Mouse (Mus musculus) kidney, embryonic 15.5 days (tissue): Measurements from ENCODE around the gene P3h1. TPM values are rescaled to one million over a fixed set of nuclear protein-coding genes. Genes with fewer than 3 reads are reported as not detected.

Experiments used
- ATAC-seq: fragments of 200-750 bp; cut with Nextera tagmentation; replicated peaks from 2 replicates; pipeline ENCODE4 v1.8.0; 2017; ENCODE audit warnings: moderate TSS enrichment; ENCODE audit not compliant: low FRiP score
- H3K27ac ChIP-seq: fragments of 300-500 bp; sonication (generic); 2 replicates; pipeline ENCODE4 v1.5.1; 2015; ENCODE audit warnings: mild to moderate bottlenecking, inconsistent platforms
- H3K27me3 ChIP-seq: fragments of 300-500 bp; sonication (generic); 2 replicates; pipeline ENCODE4 v1.6.1; 2015; ENCODE audit warnings: inconsistent platforms
- H3K36me3 ChIP-seq: fragments of 300-500 bp; sonication (generic); 2 replicates; pipeline ENCODE4 v1.6.1; 2015; ENCODE audit warnings: inconsistent platforms
- H3K4me1 ChIP-seq: fragments of 300-500 bp; sonication (generic); 2 replicates; pipeline ENCODE4 v1.6.1; 2015; ENCODE audit warnings: inconsistent platforms
- H3K4me2 ChIP-seq: fragments of 300-500 bp; sonication (generic); 2 replicates; pipeline ENCODE4 v1.6.1; 2015; ENCODE audit warnings: moderate library complexity, mild to moderate bottlenecking, inconsistent platforms
- H3K4me3 ChIP-seq: fragments of 300-500 bp; sonication (generic); replicated peaks from 2 replicates; pipeline ENCODE4 v1.5.1; 2015; ENCODE audit warnings: mild to moderate bottlenecking, inconsistent platforms
- H3K9ac ChIP-seq: fragments of 300-500 bp; sonication (generic); 2 replicates; pipeline ENCODE4 v1.6.1; 2015; ENCODE audit warnings: mild to moderate bottlenecking, inconsistent platforms
- H3K9me3 ChIP-seq: fragments of 300-500 bp; sonication (generic); replicated peaks from 2 replicates; pipeline ENCODE4 v1.6.1; 2016; ENCODE audit warnings: inconsistent platforms
- WGBS: fragments of 180-500 bp; shearing (Covaris S2); methylation state at CpG from one replicate; pipeline ENCODE4 v1.1.7; 2015; ENCODE audit warnings: mixed read lengths; 5-methylcytosine and 5-hydroxymethylcytosine counted together
- polyA plus RNA-seq: library from polyadenylated mRNA; unstranded; fragments of >200 nt; fragmentation: Nextera tagmentation; extraction: Ambion mirVana; gene quantifications from 2 replicates; pipeline ENCODE4 v1.2.1, GENCODE M21; 2015

Gene P3h1
- polyA plus RNA-seq, 1 experiment from 2014 or later = 37.7 TPM

- no peak for ATAC-seq
- no peaks in the 10 kb centered on the region for H3K9me3 ChIP-seq
- no peak overlapping the region for H3K9ac ChIP-seq
- peaks cover 16% of the 10 kb centered on the region for H3K4me1 ChIP-seq
- H3K4me2 ChIP-seq = no peak overlapping the region
- no peak overlapping the region for H3K27ac ChIP-seq
- H3K4me3 ChIP-seq = no peak overlapping the region
- 87% methylated on average over 6 of the region's 6 CpGs for WGBS
- no peaks in the 10 kb centered on the region for H3K27me3 ChIP-seq
- H3K36me3 ChIP-seq = peaks cover 30% of the 10 kb centered on the region
Measured at GRCm38 (mm10) chr4:119198105-119198504, 34.6 kb upstream of the P3h1 start.

- H3K9me3 ChIP-seq = no peaks in the 10 kb centered on the region
- H3K4me3 ChIP-seq = no peak overlapping the region
- 17% methylated on average over 8 of the region's 8 CpGs for WGBS
- H3K27ac ChIP-seq = no peak overlapping the region
- H3K4me1 ChIP-seq = no peaks in the 10 kb centered on the region
- 0 out of 2 replicates have a peak, but pooled peaks have one; percentile 36 for ATAC-seq
- H3K36me3 ChIP-seq = peaks cover 18% of the 10 kb centered on the region
- H3K27me3 ChIP-seq = no peaks in the 10 kb centered on the region
- H3K4me2 ChIP-seq = no peak overlapping the region
- H3K9ac ChIP-seq = no peak overlapping the region
Measured at GRCm38 (mm10) chr4:119204672-119205071, 28.0 kb upstream of the P3h1 start.

GRCm38 (mm10) chr4:119216667-119217066 is 16.0 kb upstream of the P3h1 start:
- Histone ChIP-seq H3K4me3 (no peak overlapping the region), H3K4me1 (peaks cover 14% of the 10 kb centered on the region), H3K27ac (no peak overlapping the region), H3K9me3 (no peaks in the 10 kb centered on the region), H3K27me3 (no peaks in the 10 kb centered on the region), H3K9ac (no peak overlapping the region), H3K4me2 (no peak overlapping the region), H3K36me3 (no peaks in the 10 kb centered on the region)
- ATAC-seq = no peak
- 67% methylated on average over 8 of the region's 8 CpGs for WGBS

- no peak within 1 kb of the TSS for H3K27ac ChIP-seq
- H3K9me3 ChIP-seq = no peaks in the 10 kb centered on the region
- peaks cover 14% of the 10 kb centered on the region for H3K4me1 ChIP-seq
- no peak within 1 kb of the TSS for H3K9ac ChIP-seq
- WGBS = 14% methylated on average over 11 of the region's 11 CpGs
- H3K36me3 ChIP-seq = no peaks in the 10 kb centered on the region
- no peak within 1 kb of the TSS for H3K4me2 ChIP-seq
- no peaks in the 10 kb centered on the region for H3K27me3 ChIP-seq
- no peak within 1 kb of the TSS for H3K4me3 ChIP-seq
- ATAC-seq = peak; percentile 59; the same call in 1 of the 2 replicates
Measured at GRCm38 (mm10) chr4:119218169-119218568, 14.5 kb upstream of the P3h1 start, which contains the start of gene Tmem269. TSS of gene Tmem269 (minus strand) at chr4:119218217.

GRCm38 (mm10) chr4:119223696-119224095 is 9.0 kb upstream of the P3h1 start:
- Histone ChIP-seq H3K4me2 (no peak overlapping the region), H3K27me3 (no peaks in the 10 kb centered on the region), H3K36me3 (peaks cover 47% of the 10 kb centered on the region), H3K4me3 (no peak overlapping the region), H3K9me3 (no peaks in the 10 kb centered on the region), H3K27ac (no peak overlapping the region), H3K9ac (no peak overlapping the region), H3K4me1 (no peaks in the 10 kb centered on the region)
- ATAC-seq = peak; percentile 30; the same call in 1 of the 2 replicates
- WGBS = 91% methylated on average over 1 of the region's 1 CpGs

- H3K4me1 ChIP-seq = no peaks in the 10 kb centered on the region
- no peak overlapping the region for H3K4me2 ChIP-seq
- H3K36me3 ChIP-seq = peaks cover 48% of the 10 kb centered on the region
- H3K27ac ChIP-seq = no peak overlapping the region
- no peak overlapping the region for H3K4me3 ChIP-seq
- WGBS = 94% methylated on average over 3 of the region's 3 CpGs
- H3K9ac ChIP-seq = no peak overlapping the region
- H3K27me3 ChIP-seq = no peaks in the 10 kb centered on the region
- H3K9me3 ChIP-seq = no peaks in the 10 kb centered on the region
- no peak for ATAC-seq
Measured at GRCm38 (mm10) chr4:119224534-119224933, 8.2 kb upstream of the P3h1 start.

- Histone ChIP-seq H3K27ac (no peak overlapping the region), H3K4me1 (no peaks in the 10 kb centered on the region), H3K36me3 (peaks cover 48% of the 10 kb centered on the region), H3K4me2 (no peak overlapping the region), H3K9me3 (no peaks in the 10 kb centered on the region), H3K27me3 (no peaks in the 10 kb centered on the region), H3K9ac (no peak overlapping the region), H3K4me3 (no peak overlapping the region)
- no peak for ATAC-seq
- WGBS = 93% methylated on average over 9 of the region's 9 CpGs
Measured at GRCm38 (mm10) chr4:119225719-119226118, 7.0 kb upstream of the P3h1 start.

- H3K9ac ChIP-seq = no peak overlapping the region
- no peak overlapping the region for H3K27ac ChIP-seq
- H3K4me1 ChIP-seq = peaks cover 6% of the 10 kb centered on the region
- H3K4me3 ChIP-seq = no peak overlapping the region
- 95% methylated on average over 11 of the region's 11 CpGs for WGBS
- no peak for ATAC-seq
- peaks cover 48% of the 10 kb centered on the region for H3K36me3 ChIP-seq
- H3K27me3 ChIP-seq = no peaks in the 10 kb centered on the region
- no peak overlapping the region for H3K4me2 ChIP-seq
- no peaks in the 10 kb centered on the region for H3K9me3 ChIP-seq
Measured at GRCm38 (mm10) chr4:119226751-119227150, 6.0 kb upstream of the P3h1 start.

GRCm38 (mm10) chr4:119233256-119233901 is 664 bp downstream of the P3h1 start:
- Histone ChIP-seq H3K4me2 (peak overlapping the region; percentile 87), H3K9me3 (no peaks in the 10 kb centered on the region), H3K4me1 (peaks cover 22% of the 10 kb centered on the region), H3K27ac (peak overlapping the region; percentile 75), H3K4me3 (peak overlapping the region; percentile 85), H3K27me3 (no peaks in the 10 kb centered on the region), H3K9ac (peak overlapping the region; percentile 67), H3K36me3 (peaks cover 31% of the 10 kb centered on the region)
- ATAC-seq = peak; percentile 43; the same call in 1 of the 2 replicates
- under 1% methylated on average over 36 of the region's 36 CpGs for WGBS

GRCm38 (mm10) chr4:119234348-119234747 is 1.6 kb downstream of the P3h1 start:
- peaks cover 26% of the 10 kb centered on the region for H3K36me3 ChIP-seq
- H3K27me3 ChIP-seq = no peaks in the 10 kb centered on the region
- no peaks in the 10 kb centered on the region for H3K9me3 ChIP-seq
- 67% methylated on average over 3 of the region's 3 CpGs for WGBS
- peaks cover 22% of the 10 kb centered on the region for H3K4me1 ChIP-seq
- peak overlapping the region; percentile 87 for H3K4me2 ChIP-seq
- no peak overlapping the region; the same call in 1 of the 2 replicates for H3K27ac ChIP-seq
- H3K4me3 ChIP-seq = peak overlapping the region; percentile 85
- H3K9ac ChIP-seq = 0 out of 2 replicates have a peak overlapping the region, but pooled peaks have one; percentile 67
- ATAC-seq = no peak

GRCm38 (mm10) chr4:119238661-119239060 is 5.9 kb downstream of the P3h1 start:
- peaks cover 11% of the 10 kb centered on the region for H3K4me1 ChIP-seq
- H3K9ac ChIP-seq = no peak overlapping the region
- H3K27ac ChIP-seq = no peak overlapping the region
- 73% methylated on average over 3 of the region's 3 CpGs for WGBS
- no peak overlapping the region for H3K4me2 ChIP-seq
- peaks cover 55% of the 10 kb centered on the region for H3K36me3 ChIP-seq
- no peaks in the 10 kb centered on the region for H3K27me3 ChIP-seq
- no peak overlapping the region for H3K4me3 ChIP-seq
- H3K9me3 ChIP-seq = no peaks in the 10 kb centered on the region
- no peak for ATAC-seq

- Histone ChIP-seq H3K4me2 (peak overlapping the region; percentile 21; the same call in 1 of the 2 replicates), H3K27me3 (no peaks in the 10 kb centered on the region), H3K9me3 (no peaks in the 10 kb centered on the region), H3K4me3 (0 out of 2 replicates have a peak overlapping the region, but pooled peaks have one; percentile 2), H3K4me1 (peaks cover 5% of the 10 kb centered on the region), H3K36me3 (peaks cover 59% of the 10 kb centered on the region), H3K27ac (peak overlapping the region; percentile 70), H3K9ac (no peak overlapping the region)
- 42% methylated on average over 12 of the region's 12 CpGs for WGBS
- ATAC-seq = peak; percentile 56
Measured at GRCm38 (mm10) chr4:119239181-119239682, 6.5 kb downstream of the P3h1 start.
